Mouse (Mus musculus): ENCODE results near the gene Ffar4. TPM values are rescaled to one million over a fixed set of nuclear protein-coding genes. Genes with fewer than 3 reads are reported as not detected.

The Ffar4 gene
- polyA plus RNA-seq, 1 experiment = not detected

DNA sequence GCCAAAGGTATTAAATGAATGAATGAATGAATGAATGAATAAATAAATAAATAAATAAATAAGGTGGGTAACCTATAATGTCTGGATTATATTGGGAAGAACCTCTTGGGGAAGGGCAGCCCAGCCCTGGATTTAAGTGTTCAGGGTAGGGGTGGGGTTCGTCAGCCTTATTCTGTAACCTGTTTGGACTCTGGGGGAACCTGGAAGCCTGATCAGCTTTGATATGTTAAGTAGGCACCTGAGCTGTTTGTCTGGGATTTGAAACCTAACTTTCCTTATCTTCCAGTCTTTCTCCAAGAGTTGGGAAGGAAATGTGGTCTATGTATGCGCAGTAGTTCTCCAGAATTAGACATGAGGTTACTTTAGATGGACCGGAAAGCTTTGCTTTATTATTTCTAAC lies 33.7 kb upstream of the Ffar4 start:
- Histone ChIP-seq H3K4me1 (ENCODE audit: control insufficient read depth) (no peaks in the 10 kb centered on the region), H3K36me3 (ENCODE audit: control insufficient read depth) (no peaks in the 10 kb centered on the region; the same call in 1 of the 2 replicates), H3K4me3 (replicated peaks) (no peak overlapping the region), H3K9me3 (ENCODE audit: control insufficient read depth, low read length) (no peaks in the 10 kb centered on the region), H3K27me3 (ENCODE audit: control insufficient read depth) (no peaks in the 10 kb centered on the region)
- TF ChIP-seq TAL1 (IDR thresholded peaks at IDR 0.05; ENCODE audit: low read length) = no peak
- TF ChIP-seq GATA1 (IDR thresholded peaks at IDR 0.05; ENCODE audit: low read length) = no peak

DNA sequence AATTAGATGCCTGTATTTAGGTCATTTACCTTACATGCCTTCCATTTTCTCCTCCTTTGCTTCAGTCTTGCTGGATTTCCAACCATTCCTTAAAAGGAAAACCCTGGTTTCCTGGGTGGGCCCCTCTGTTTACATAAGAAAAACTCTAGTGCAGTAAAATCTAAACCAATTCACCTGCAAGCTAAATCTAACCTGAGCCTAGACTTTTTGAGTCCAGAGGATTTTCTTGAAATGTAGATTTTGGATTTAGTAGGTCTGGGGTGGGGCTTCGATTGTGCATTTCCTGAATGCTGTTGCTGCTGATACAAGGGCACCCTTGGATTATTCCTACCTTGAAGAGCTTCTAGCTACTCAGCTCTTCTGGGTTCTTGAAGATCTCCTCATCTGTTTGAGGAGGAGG lies 32.8 kb upstream of the Ffar4 start:
- Histone ChIP-seq H3K9me3 (ENCODE audit: control insufficient read depth, low read length) (no peaks in the 10 kb centered on the region), H3K4me1 (ENCODE audit: control insufficient read depth) (no peaks in the 10 kb centered on the region), H3K36me3 (ENCODE audit: control insufficient read depth) (no peaks in the 10 kb centered on the region; the same call in 1 of the 2 replicates), H3K4me3 (replicated peaks) (no peak overlapping the region), H3K27me3 (ENCODE audit: control insufficient read depth) (no peaks in the 10 kb centered on the region)
- TF ChIP-seq TAL1 (IDR thresholded peaks at IDR 0.05; ENCODE audit: low read length) (no peak), GATA1 (IDR thresholded peaks at IDR 0.05; ENCODE audit: low read length) (no peak)

DNA sequence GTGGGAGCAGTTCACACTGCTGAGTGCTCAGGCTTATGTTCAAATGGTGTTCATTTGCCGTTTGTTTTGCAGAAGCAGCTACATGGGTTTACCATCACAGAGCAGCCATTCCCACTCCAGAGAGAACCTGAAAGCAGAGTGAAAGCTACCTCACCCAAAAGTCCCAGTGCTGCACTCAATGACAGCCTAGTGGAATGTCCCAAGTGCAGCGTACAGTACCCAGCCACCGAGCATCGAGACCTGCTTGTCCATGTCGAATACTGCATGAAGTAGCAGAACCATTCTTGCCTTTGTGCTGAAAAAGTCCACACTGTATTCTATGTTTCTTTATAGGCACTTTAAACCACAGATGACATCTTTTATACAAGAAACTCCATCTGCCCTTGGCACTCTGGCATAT lies 23.6 kb upstream of the Ffar4 start:
- Histone ChIP-seq H3K4me1 (ENCODE audit: control insufficient read depth) (no peaks in the 10 kb centered on the region), H3K36me3 (ENCODE audit: control insufficient read depth) (no peaks in the 10 kb centered on the region; the same call in 1 of the 2 replicates)
- no peak for TF ChIP-seq TAL1 (IDR thresholded peaks at IDR 0.05; ENCODE audit: low read length)
- TF ChIP-seq GATA1 (IDR thresholded peaks at IDR 0.05; ENCODE audit: low read length) = no peak

DNA sequence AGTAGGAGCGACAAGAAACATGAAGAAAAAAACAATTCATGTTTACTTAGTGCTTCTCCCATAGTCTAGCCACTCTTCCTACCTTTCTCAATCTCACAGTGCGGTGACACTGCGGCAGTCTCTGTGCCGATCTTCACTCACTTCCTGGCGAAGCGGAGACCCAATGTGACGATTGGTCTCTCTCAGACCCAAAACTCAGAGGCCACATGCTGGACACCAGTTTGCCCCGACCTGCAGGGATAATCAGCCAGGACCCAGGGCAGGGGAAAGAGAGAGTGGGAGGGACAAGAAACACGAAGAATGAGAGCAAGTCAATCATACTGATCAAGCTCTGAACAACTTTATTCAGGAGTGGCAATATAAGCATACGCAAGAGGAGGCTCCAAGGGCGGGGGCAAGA lies 21.8 kb upstream of the Ffar4 start:
- H3K4me3 ChIP-seq (replicated peaks) = no peak overlapping the region
- TF ChIP-seq GATA1 (IDR thresholded peaks at IDR 0.05; ENCODE audit: low read length) (no peak), TAL1 (IDR thresholded peaks at IDR 0.05; ENCODE audit: low read length) (no peak)
- no peaks in the 10 kb centered on the region for H3K4me1 ChIP-seq (ENCODE audit: control insufficient read depth)
- H3K36me3 ChIP-seq (ENCODE audit: control insufficient read depth) = no peaks in the 10 kb centered on the region; the same call in 1 of the 2 replicates
- no peaks in the 10 kb centered on the region for H3K9me3 ChIP-seq (ENCODE audit: control insufficient read depth, low read length)
- H3K27me3 ChIP-seq (ENCODE audit: control insufficient read depth) = no peaks in the 10 kb centered on the region

More for the DNA sequence above, 23.6 kb upstream of the Ffar4 start:
- H3K27me3 ChIP-seq (ENCODE audit: control insufficient read depth) = no peaks in the 10 kb centered on the region
- H3K4me3 ChIP-seq (replicated peaks) = no peak overlapping the region
- no peaks in the 10 kb centered on the region for H3K9me3 ChIP-seq (ENCODE audit: control insufficient read depth, low read length)

DNA sequence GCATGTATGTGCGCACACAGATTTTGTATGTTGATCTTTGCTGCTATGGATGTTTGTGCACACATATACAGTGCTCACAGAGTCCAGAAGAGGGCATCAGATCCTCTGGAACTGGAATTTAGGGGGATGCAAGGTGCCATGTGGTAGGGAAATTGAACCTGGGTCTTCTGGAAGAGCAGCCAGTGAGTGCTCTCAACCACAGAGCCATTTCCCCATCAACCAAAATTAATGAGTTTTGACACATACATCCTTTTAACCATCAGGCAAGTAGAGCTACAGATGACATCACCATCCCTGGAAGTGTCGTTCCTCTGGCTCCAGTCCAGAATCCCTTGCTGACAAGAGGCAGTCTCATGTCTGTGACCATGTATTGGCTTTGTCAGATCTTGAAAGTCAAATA lies 20.6 kb upstream of the Ffar4 start:
- H3K9me3 ChIP-seq (ENCODE audit: control insufficient read depth, low read length) = no peaks in the 10 kb centered on the region
- TF ChIP-seq TAL1 (IDR thresholded peaks at IDR 0.05; ENCODE audit: low read length) (no peak), GATA1 (IDR thresholded peaks at IDR 0.05; ENCODE audit: low read length) (no peak)
- no peaks in the 10 kb centered on the region for H3K4me1 ChIP-seq (ENCODE audit: control insufficient read depth)

DNA sequence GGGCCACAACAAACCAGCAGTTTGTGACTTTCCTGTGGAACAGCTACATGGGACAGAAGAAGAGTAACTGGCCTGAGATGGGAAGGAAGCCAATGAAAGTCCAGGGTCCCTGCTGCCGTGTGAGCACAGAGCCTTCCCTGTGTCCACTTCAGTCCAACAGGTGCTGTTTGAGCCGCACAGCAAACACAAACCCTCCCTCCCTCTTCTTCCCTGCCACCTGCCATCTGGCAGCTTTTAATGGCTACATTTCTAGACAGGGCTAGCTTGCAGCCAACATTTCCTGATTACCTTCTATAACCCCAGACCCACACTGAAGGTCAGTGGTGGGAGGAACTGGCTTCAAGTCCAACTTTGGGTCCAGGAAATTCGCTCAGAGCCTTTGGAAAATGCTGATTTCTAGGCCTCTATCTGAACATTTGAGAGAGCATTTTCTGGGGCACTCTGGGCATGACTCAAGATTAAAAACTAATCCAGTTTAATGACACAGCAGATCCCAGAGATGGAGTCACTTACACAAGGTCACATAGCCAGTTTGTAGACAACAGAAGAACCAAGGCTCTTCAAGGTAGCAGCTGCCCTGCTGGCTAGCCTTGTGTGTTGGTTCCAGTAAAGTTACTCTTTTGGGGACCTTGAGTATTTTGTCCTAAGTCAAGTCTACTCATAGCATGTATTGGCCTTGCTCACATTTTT lies 18.9 kb upstream of the Ffar4 start:
- no peaks in the 10 kb centered on the region; the same call in 1 of the 2 replicates for H3K36me3 ChIP-seq (ENCODE audit: control insufficient read depth)
- H3K4me3 ChIP-seq (replicated peaks) = no peak overlapping the region
- TF ChIP-seq TAL1 (IDR thresholded peaks at IDR 0.05; ENCODE audit: low read length) (no peak), GATA1 (IDR thresholded peaks at IDR 0.05; ENCODE audit: low read length) (no peak)
- no peaks in the 10 kb centered on the region for H3K27me3 ChIP-seq (ENCODE audit: control insufficient read depth)
- H3K4me1 ChIP-seq (ENCODE audit: control insufficient read depth) = no peaks in the 10 kb centered on the region
- H3K9me3 ChIP-seq (ENCODE audit: control insufficient read depth, low read length) = no peaks in the 10 kb centered on the region

More for the DNA sequence above, 20.6 kb upstream of the Ffar4 start:
- H3K4me3 ChIP-seq (replicated peaks) = no peak overlapping the region
- no peaks in the 10 kb centered on the region; the same call in 1 of the 2 replicates for H3K36me3 ChIP-seq (ENCODE audit: control insufficient read depth)
- no peaks in the 10 kb centered on the region for H3K27me3 ChIP-seq (ENCODE audit: control insufficient read depth)

DNA sequence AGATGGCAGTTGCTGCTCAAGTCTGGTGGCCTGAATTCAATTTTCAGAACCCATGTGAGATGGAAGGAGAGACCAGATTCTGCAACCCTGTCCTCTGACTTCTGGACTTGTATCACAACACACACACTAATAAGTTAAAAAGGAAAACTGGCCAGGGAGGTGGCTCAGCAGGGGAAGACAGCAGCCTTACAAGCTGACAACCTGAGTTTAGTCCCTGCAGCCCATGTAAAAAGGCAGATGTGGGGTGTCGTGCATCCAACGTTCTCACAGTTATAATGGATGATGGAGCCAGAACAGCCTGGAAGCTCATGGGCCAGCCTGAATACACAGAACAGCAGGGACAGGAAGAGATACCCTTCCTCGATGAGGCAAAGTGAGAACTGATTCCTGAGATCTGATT lies 15.5 kb upstream of the Ffar4 start:
- H3K4me3 ChIP-seq (replicated peaks) = no peak overlapping the region
- no peaks in the 10 kb centered on the region for H3K36me3 ChIP-seq (ENCODE audit: control insufficient read depth)
- no peaks in the 10 kb centered on the region for H3K4me1 ChIP-seq (ENCODE audit: control insufficient read depth)
- H3K9me3 ChIP-seq (ENCODE audit: control insufficient read depth, low read length) = no peaks in the 10 kb centered on the region
- TF ChIP-seq GATA1 (IDR thresholded peaks at IDR 0.05; ENCODE audit: low read length) (no peak), TAL1 (IDR thresholded peaks at IDR 0.05; ENCODE audit: low read length) (no peak)
- no peaks in the 10 kb centered on the region for H3K27me3 ChIP-seq (ENCODE audit: control insufficient read depth)

DNA sequence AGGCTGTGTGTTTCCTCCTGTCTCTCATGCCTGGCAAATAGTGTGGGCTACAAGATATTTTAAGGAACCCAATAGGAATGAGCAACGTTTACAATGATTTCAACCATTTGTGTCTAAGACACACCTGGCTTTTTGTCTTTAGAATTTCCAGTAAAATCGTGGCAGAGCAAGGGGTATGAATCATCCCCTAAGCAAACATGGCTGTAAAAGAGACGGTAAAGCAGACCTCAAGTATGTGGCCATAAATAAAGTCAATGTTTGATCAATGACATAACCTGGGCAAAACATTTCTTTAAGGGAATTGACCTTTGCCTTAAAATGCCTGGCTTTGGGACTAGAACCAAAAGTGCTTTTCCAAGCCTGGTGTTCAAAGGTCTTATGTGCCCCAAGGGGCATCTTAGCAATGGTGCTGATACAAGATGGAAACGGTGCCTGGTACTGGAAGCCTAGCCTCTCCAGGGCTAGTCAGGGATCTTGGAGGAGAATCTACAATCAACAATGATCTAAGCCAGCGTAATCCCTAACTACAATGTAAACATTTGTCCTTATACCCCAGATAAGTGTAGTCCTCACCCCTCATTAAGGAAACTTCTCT lies 13.8 kb upstream of the Ffar4 start:
- Histone ChIP-seq H3K27me3 (ENCODE audit: control insufficient read depth) (no peaks in the 10 kb centered on the region), H3K4me3 (replicated peaks) (no peak overlapping the region), H3K9me3 (ENCODE audit: control insufficient read depth, low read length) (no peaks in the 10 kb centered on the region), H3K36me3 (ENCODE audit: control insufficient read depth) (no peaks in the 10 kb centered on the region), H3K4me1 (ENCODE audit: control insufficient read depth) (no peaks in the 10 kb centered on the region)
- TF ChIP-seq GATA1 (IDR thresholded peaks at IDR 0.05; ENCODE audit: low read length) = no peak
- no peak for TF ChIP-seq TAL1 (IDR thresholded peaks at IDR 0.05; ENCODE audit: low read length)

DNA sequence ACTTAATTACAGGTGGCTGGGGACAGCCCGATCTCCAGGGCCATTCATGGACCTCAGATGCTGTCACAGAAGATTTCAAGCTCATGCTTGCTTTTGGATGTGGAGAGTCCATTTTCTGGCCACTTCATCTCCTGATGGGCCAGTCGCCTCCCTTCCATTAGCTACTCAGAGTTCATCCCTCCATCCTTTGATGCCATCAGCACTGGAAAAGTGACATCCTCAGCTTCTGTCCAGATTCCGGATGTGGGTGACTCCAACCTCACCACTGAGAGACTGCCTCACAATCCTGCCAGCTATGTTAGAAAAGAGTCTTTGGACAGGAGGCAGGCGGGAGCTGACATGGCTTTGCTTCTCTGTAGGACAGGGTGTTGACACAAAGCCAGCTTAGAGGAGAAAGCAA lies 11.0 kb upstream of the Ffar4 start:
- Histone ChIP-seq H3K4me3 (replicated peaks) (no peak overlapping the region), H3K4me1 (ENCODE audit: control insufficient read depth) (no peaks in the 10 kb centered on the region), H3K36me3 (ENCODE audit: control insufficient read depth) (no peaks in the 10 kb centered on the region), H3K27me3 (ENCODE audit: control insufficient read depth) (no peaks in the 10 kb centered on the region), H3K9me3 (ENCODE audit: control insufficient read depth, low read length) (no peaks in the 10 kb centered on the region)
- no peak for TF ChIP-seq GATA1 (IDR thresholded peaks at IDR 0.05; ENCODE audit: low read length)
- TF ChIP-seq TAL1 (IDR thresholded peaks at IDR 0.05; ENCODE audit: low read length) = no peak

All from erythroblast, embryonic 14.5 days (primary cell).